Mouse (Mus musculus) embryonic facial prominence, embryonic 11.5 days (tissue): ENCODE results near the gene Parp11. TPM values are rescaled to one million over a fixed set of nuclear protein-coding genes. Genes with fewer than 3 reads are reported as not detected.

Experiments
- ATAC-seq: fragments of 200-750 bp; cut with Nextera tagmentation; replicated peaks from 2 replicates; pipeline ENCODE4 v1.8.0; 2017; ENCODE audit warnings: low read depth; ENCODE audit not compliant: insufficient number of reproducible peaks, low FRiP score, low TSS enrichment
- DNase-seq: peaks from one replicate; pipeline ENCODE4 v3.0.0-alpha.2; 2015; ENCODE audit warnings: low spot score
- H3K27ac ChIP-seq: fragments of 300-500 bp; sonication (generic); replicated peaks from 2 replicates; pipeline ENCODE4 v1.5.1; 2014; ENCODE audit warnings: mild to moderate bottlenecking, low read depth, low read length, control low read depth
- H3K27me3 ChIP-seq: fragments of 300-500 bp; sonication (generic); 2 replicates; pipeline ENCODE4 v1.6.1; 2014; ENCODE audit warnings: mild to moderate bottlenecking, low read length, moderate library complexity, mixed read lengths; ENCODE audit not compliant: control insufficient read depth, insufficient read depth
- H3K36me3 ChIP-seq: fragments of 300-500 bp; sonication (generic); replicated peaks from 2 replicates; pipeline ENCODE4 v1.6.1; 2014; ENCODE audit warnings: low read depth, mild to moderate bottlenecking, low read length, moderate library complexity, mixed read lengths; ENCODE audit not compliant: control insufficient read depth, insufficient read depth
- H3K4me1 ChIP-seq: fragments of 300-500 bp; sonication (generic); 2 replicates; pipeline ENCODE4 v1.6.1; 2014; ENCODE audit warnings: low read length, mixed read lengths; ENCODE audit not compliant: control insufficient read depth, insufficient read depth
- H3K4me2 ChIP-seq: fragments of 300-500 bp; sonication (generic); 2 replicates; pipeline ENCODE4 v1.6.1; 2014; ENCODE audit warnings: low read depth, mild to moderate bottlenecking, control low read depth, low read length, moderate library complexity
- H3K4me3 ChIP-seq: fragments of 300-500 bp; sonication (generic); 2 replicates; pipeline ENCODE4 v1.5.1; 2014; ENCODE audit warnings: low read depth, low read length, control low read depth
- H3K9ac ChIP-seq: fragments of 300-500 bp; sonication (generic); replicated peaks from 2 replicates; pipeline ENCODE4 v1.6.1; 2014; ENCODE audit warnings: mild to moderate bottlenecking, control low read depth, low read length
- H3K9me3 ChIP-seq: fragments of 300-500 bp; sonication (generic); replicated peaks from 2 replicates; pipeline ENCODE4 v1.6.1; 2016; ENCODE audit warnings: mild to moderate bottlenecking, low read length, inconsistent platforms, mixed read lengths; ENCODE audit not compliant: control insufficient read depth
- WGBS: fragments of 180-500 bp; shearing (Covaris S2); extraction: QIAGEN DNeasy Blood & Tissue Kit; methylation state at CpG from one replicate; pipeline ENCODE4 v1.1.7; 2014; 5-methylcytosine and 5-hydroxymethylcytosine counted together
- polyA plus RNA-seq: library from polyadenylated mRNA; unstranded; fragments of >200 nt; fragmentation: Nextera tagmentation; extraction: Ambion mirVana; gene quantifications from 2 replicates; pipeline ENCODE4 v1.2.1, GENCODE M21; 2014

Parp11 gene
- polyA plus RNA-seq, 1 experiment from 2014 or later: 40.5 TPM

DNA sequence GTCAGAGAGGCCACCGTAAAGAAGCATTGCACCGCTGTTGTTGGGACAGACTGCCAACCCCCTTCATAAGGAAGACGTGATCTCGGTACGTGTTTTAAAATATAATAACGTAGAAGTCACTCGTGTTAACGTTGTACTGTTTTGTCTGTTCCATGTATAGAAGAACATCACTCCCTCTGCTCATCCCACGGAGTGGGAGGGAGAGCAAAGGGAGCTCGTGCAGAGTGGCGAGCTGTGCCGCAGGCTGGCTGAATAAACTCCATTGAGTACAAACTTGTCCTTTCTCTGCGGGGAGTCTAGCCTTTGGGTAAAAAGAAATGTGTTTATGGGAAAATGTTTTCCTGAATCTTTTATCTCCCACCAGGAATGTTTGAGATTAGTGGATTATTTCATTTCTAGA, 47.1 kb downstream of the Parp11 start:
- H3K36me3 ChIP-seq: no peaks in the 10 kb centered on the region
- DNase-seq (no peak), ATAC-seq (no peak)
- no peak overlapping the region for H3K4me2 ChIP-seq
- no peak overlapping the region for H3K27ac ChIP-seq
- no peak overlapping the region for H3K4me3 ChIP-seq
- H3K4me1 ChIP-seq: peaks cover 2% of the 10 kb centered on the region; the same call in 1 of the 2 replicates
- WGBS: 72% methylated on average over 13 of the region's 13 CpGs
- no peaks in the 10 kb centered on the region for H3K9me3 ChIP-seq
- H3K9ac ChIP-seq: no peak overlapping the region
- H3K27me3 ChIP-seq: no peaks in the 10 kb centered on the region

DNA sequence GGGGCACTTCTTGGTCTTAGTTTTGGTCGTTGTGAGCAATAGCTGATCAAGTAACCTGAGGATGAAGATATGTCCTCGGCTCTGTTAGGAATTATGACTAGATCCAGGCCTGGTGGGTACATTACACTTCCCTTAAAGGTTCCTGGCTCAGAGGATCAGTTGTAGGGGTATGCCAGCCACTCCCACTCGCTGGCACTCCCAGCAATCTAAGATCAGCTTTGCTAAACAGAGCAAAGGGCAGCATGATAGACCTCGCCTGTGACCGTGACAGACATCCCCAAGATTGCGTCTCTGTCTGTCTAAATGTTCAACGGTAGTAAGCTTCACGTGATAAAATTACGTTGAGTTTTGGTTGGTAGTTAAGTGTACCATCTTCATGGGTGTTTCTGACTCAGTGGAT, 47.7 kb downstream of the Parp11 start:
- Histone ChIP-seq H3K27ac (no peak overlapping the region), H3K4me1 (peaks cover 2% of the 10 kb centered on the region; the same call in 1 of the 2 replicates), H3K9ac (no peak overlapping the region), H3K27me3 (no peaks in the 10 kb centered on the region), H3K9me3 (no peaks in the 10 kb centered on the region), H3K36me3 (no peaks in the 10 kb centered on the region), H3K4me2 (no peak overlapping the region), H3K4me3 (no peak overlapping the region)
- WGBS: 88% methylated on average over 9 of the region's 9 CpGs
- ATAC-seq (no peak), DNase-seq (no peak)

DNA sequence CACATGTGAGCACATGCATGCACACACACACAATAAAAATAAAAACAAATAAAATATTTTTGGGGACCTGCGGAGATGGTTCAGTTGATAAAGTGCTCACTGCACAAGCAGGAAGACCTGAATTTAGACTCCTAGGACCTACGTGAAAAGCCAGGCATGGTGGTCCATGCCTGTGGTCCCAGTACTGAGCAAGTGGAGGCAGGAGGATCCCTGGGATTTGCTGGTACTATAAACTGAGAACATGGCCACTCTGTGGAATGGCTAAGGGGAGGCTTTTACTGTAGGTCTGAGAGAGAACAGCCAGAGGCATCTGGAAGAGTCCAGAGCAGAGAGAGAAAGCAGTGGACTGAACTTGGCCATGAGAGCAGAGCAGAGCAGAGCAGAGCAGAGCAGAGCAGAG, 48.6 kb downstream of the Parp11 start:
- no peaks in the 10 kb centered on the region for H3K9me3 ChIP-seq
- H3K36me3 ChIP-seq: no peaks in the 10 kb centered on the region
- H3K27ac ChIP-seq: no peak overlapping the region
- WGBS: 75% methylated on average over 2 of the region's 2 CpGs
- ATAC-seq: no peak
- H3K4me2 ChIP-seq: no peak overlapping the region
- H3K9ac ChIP-seq: no peak overlapping the region
- no peak overlapping the region for H3K4me3 ChIP-seq
- H3K4me1 ChIP-seq: peaks cover 2% of the 10 kb centered on the region; the same call in 1 of the 2 replicates
- H3K27me3 ChIP-seq: no peaks in the 10 kb centered on the region
- DNase-seq: no peak

DNA sequence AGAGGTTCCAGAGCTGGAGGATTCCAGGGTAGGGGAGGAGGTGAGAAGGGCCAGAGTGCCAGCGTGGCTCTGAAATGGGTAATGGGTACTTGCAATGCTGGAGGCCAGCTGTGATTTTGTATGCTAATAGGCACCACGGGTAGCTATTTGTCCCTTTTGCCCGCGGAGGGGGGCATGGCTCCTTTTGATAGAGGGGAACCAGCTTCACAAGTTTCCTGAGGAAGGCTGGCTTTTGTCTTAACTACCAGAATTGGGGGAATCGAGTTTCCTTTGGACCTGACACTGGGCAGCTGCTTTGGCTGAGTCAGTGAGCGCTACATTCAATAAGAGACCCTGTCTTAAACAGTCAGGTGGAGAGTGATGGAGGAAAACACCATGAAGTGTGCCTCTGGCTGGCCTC, 49.2 kb downstream of the Parp11 start:
- Histone ChIP-seq H3K9me3 (no peaks in the 10 kb centered on the region), H3K4me2 (no peak overlapping the region), H3K4me1 (peaks cover 2% of the 10 kb centered on the region; the same call in 1 of the 2 replicates), H3K4me3 (no peak overlapping the region), H3K27me3 (no peaks in the 10 kb centered on the region), H3K27ac (no peak overlapping the region), H3K9ac (no peak overlapping the region), H3K36me3 (no peaks in the 10 kb centered on the region)
- 13% methylated on average over 6 of the region's 6 CpGs for WGBS
- ATAC-seq (no peak), DNase-seq (peak; percentile 7)

DNA sequence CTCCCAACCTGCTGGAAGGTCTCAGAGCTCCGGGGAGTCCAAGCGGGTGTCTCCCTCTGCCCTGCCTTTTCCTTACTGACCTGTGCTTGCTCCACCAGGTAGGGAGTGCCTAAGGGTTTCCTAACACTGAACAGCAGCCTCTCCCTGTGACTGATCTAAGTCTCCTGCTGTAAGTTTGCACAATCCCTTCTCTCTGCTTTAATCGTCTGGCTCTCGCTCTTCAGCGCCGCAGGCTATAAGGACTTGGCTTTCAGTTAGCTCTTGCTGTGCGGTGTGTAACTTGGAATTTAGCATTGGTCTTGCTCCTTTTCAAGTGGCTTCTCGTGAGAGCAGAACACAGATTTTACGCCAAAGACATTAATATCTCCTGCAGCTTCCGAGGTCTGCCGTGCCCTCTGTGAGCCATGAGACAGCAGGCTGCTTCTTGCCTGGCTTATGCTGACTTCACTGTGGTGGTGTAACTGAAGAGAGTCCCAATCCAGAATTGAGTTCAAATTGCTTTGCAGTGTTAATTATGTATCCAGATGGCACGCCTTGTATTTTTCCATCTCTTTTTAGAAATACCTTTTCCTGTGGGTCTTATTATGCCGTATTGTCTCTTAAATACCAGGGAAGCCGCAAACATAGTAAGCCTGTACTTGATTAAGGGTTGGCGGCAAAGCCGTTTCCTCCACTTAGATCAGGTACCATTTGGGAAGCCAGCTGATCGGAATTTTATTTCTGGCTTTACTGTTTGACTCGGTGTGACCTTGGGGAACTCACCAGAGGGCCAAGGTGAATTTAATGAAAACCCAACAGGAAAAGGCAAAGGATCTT, 50.4 kb downstream of the Parp11 start:
- Histone ChIP-seq H3K4me3 (no peak overlapping the region), H3K9ac (no peak overlapping the region), H3K27me3 (no peaks in the 10 kb centered on the region), H3K4me1 (peaks cover 2% of the 10 kb centered on the region; the same call in 1 of the 2 replicates), H3K9me3 (no peaks in the 10 kb centered on the region), H3K4me2 (no peak overlapping the region), H3K36me3 (no peaks in the 10 kb centered on the region), H3K27ac (no peak overlapping the region)
- DNase-seq (peak; percentile 53), ATAC-seq (no peak)
- 55% methylated on average over 18 of the region's 18 CpGs for WGBS

GRCm38 (mm10) chr6:127500119-127500518, 53.5 kb downstream of the Parp11 start:
- WGBS: 66% methylated on average over 9 of the region's 9 CpGs
- no peaks in the 10 kb centered on the region for H3K9me3 ChIP-seq

DNA sequence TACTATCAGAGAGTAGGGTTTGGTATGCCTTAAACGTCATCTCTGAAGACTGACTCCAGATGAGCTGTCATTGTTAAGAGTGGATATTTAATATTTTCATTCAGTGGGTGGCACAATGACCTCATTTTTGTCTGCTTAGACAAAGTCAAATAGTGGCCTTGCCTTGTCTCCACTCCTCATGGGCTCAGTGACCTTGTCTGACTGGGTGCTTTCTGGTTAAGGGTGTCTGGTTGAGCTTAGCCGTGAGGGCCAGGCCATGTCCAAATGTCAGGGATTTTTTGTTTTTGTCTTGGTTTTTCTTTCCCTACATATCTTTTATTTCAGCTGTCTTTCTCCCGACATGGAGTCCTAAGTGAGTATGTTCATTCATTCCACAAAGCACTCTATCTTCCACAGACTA, 54.2 kb downstream of the Parp11 start:
- ATAC-seq (no peak), DNase-seq (no peak)
- Histone ChIP-seq H3K9ac (no peak overlapping the region), H3K27me3 (no peaks in the 10 kb centered on the region), H3K4me3 (no peak overlapping the region), H3K36me3 (no peaks in the 10 kb centered on the region), H3K9me3 (no peaks in the 10 kb centered on the region), H3K27ac (no peak overlapping the region), H3K4me1 (peaks cover 2% of the 10 kb centered on the region; the same call in 1 of the 2 replicates), H3K4me2 (no peak overlapping the region)
- WGBS: 88% methylated on average over 3 of the region's 3 CpGs

More at GRCm38 (mm10) chr6:127500119-127500518, 53.5 kb downstream of the Parp11 start:
- no peak overlapping the region for H3K4me2 ChIP-seq
- no peak overlapping the region for H3K9ac ChIP-seq
- no peak for ATAC-seq
- H3K4me3 ChIP-seq: no peak overlapping the region
- H3K27ac ChIP-seq: no peak overlapping the region
- no peak for DNase-seq
- H3K36me3 ChIP-seq: no peaks in the 10 kb centered on the region
- H3K4me1 ChIP-seq: peaks cover 2% of the 10 kb centered on the region; the same call in 1 of the 2 replicates
- H3K27me3 ChIP-seq: no peaks in the 10 kb centered on the region

DNA sequence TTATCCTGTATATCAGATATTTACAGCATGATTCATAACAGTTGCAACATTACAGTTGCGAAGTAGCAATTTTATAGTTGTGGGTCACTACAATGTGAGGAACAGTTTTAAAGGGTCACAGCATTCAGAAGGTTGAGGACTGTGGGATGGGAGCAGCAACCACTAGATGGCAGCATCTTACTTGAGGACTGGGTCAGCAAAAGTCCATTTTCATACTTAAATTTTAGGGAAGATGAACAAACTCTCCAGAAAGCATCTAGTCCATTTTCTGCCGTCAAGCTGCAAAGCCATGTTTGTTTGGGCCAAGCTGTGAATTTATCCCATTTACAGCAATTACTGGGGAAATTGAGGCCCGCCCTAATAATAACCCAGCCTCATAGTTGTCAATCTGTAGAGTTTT, 55.9 kb downstream of the Parp11 start:
- no peak overlapping the region for H3K4me2 ChIP-seq
- no peak overlapping the region for H3K27ac ChIP-seq
- no peaks in the 10 kb centered on the region for H3K9me3 ChIP-seq
- H3K4me1 ChIP-seq: no peaks in the 10 kb centered on the region
- no peak overlapping the region for H3K4me3 ChIP-seq
- WGBS: 63% methylated on average over 3 of the region's 3 CpGs
- no peak for ATAC-seq
- DNase-seq: peak; percentile 75
- H3K27me3 ChIP-seq: no peaks in the 10 kb centered on the region
- no peaks in the 10 kb centered on the region for H3K36me3 ChIP-seq
- no peak overlapping the region for H3K9ac ChIP-seq
